Mouse (Mus musculus) ES-Bruce4 (cell line): ENCODE results near the gene Abca2. TPM values are rescaled to one million over a fixed set of nuclear protein-coding genes. Genes with fewer than 3 reads are reported as not detected.

Experiments used
- H3K27ac ChIP-seq: 2 replicates; pipeline ENCODE4 v1.5.1; 2012; ENCODE audit warnings: low read length, inconsistent platforms; ENCODE audit not compliant: insufficient read depth
- H3K27me3 ChIP-seq: 2 replicates; pipeline ENCODE4 v1.6.1; 2012; ENCODE audit warnings: mild to moderate bottlenecking, low read length, inconsistent platforms; ENCODE audit not compliant: control insufficient read depth, poor library complexity, insufficient read depth, severe bottlenecking
- H3K36me3 ChIP-seq: 2 replicates; pipeline ENCODE4 v1.6.1; 2012; ENCODE audit warnings: inconsistent platforms, mild to moderate bottlenecking, low read length, moderate library complexity; ENCODE audit not compliant: control insufficient read depth, poor library complexity, insufficient read depth, severe bottlenecking
- H3K4me1 ChIP-seq: one replicate; pipeline ENCODE4 v1.8.1; 2011; ENCODE audit warnings: low read length; ENCODE audit not compliant: control insufficient read depth, insufficient read depth
- H3K4me3 ChIP-seq: 2 replicates; pipeline ENCODE4 v1.5.1; 2011; ENCODE audit warnings: low read depth, mild to moderate bottlenecking, low read length
- H3K9ac ChIP-seq: 2 replicates; pipeline ENCODE4 v1.6.1; 2012; ENCODE audit warnings: low read depth, mild to moderate bottlenecking, inconsistent platforms; ENCODE audit not compliant: poor library complexity, severe bottlenecking
- H3K9me3 ChIP-seq: replicated peaks from 2 replicates; pipeline ENCODE4 v1.6.1; 2012; ENCODE audit warnings: mild to moderate bottlenecking, low read length, inconsistent platforms; ENCODE audit not compliant: control insufficient read depth, poor library complexity, insufficient read depth, severe bottlenecking
- CTCF ChIP-seq: IDR thresholded peaks from one replicate; pipeline ENCODE4 v1.8.1; 2011; ENCODE audit warnings: low read depth, low read length
- EP300 ChIP-seq: IDR thresholded peaks from 2 replicates; pipeline ENCODE4 v1.6.1; 2011; ENCODE audit warnings: low read depth, low read length; ENCODE audit not compliant: insufficient read depth
- POLR2A ChIP-seq: IDR thresholded peaks from one replicate; pipeline ENCODE4 v1.8.1; 2011; ENCODE audit warnings: low read length; ENCODE audit not compliant: insufficient read depth
- polyA plus RNA-seq: library from polyadenylated mRNA; stranded (reverse); fragments of >200 nt; gene quantifications from 2 replicates; pipeline ENCODE4 v1.2.4, GENCODE M21; 2011; ENCODE audit warnings: low read depth; ENCODE audit not compliant: missing spikeins, insufficient read depth, insufficient read length

Abca2 gene
- polyA plus RNA-seq, 1 experiment = 14.2 TPM

DNA sequence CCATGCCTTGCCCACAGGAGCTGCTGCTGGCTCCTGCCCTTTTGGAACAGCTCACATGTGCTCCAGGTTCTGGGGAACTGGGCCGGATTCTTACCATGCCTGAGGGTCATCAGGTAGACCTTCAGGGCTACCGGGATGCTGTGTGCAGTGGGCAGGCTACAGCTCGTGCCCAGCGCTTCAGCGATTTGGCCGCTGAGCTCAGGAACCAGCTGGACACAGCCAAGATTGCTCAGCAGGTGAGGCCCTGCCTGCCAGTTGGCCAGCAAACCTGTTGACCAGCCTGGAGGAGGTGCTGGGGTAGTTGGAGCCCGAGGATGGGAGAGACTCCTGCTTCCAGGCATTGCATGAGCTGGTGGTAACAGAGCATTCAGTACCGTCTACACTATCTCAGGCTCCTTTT lies 5.8 kb downstream of the Abca2 start:
- Histone ChIP-seq H3K36me3 (no peaks in the 10 kb centered on the region), H3K9ac (no peak overlapping the region), H3K9me3 (no peaks in the 10 kb centered on the region), H3K27me3 (no peaks in the 10 kb centered on the region), H3K4me1 (no peaks in the 10 kb centered on the region), H3K27ac (no peak overlapping the region), H3K4me3 (no peak overlapping the region)
- TF ChIP-seq POLR2A (no peak), CTCF (no peak), EP300 (no peak)

DNA sequence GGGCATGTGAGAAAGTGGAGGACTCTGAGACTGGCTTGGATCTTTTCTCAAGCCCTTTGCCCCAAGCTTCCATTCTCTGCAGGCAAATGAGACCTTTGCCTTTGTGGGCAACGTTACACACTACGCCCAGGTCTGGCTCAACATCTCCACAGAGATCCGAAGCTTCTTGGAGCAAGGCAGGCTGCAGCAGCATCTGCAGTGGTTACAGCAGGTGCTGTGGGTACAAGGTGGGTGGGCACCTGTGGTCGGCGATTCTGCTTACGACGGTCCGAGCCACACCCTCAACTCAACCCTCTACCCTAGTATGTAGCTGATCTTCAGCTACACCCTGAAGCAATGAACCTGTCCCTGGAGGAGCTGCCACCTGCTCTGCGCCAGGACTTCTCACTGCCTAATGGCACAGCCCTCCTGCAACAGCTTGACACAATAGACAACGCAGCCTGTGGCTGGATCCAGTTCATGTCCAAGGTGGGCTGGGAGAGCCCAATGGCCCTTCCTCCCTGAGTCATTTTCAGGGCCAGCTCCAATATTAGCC lies 7.8 kb downstream of the Abca2 start:
- no peaks in the 10 kb centered on the region for H3K9me3 ChIP-seq
- H3K4me3 ChIP-seq = no peak overlapping the region
- no peak overlapping the region for H3K27ac ChIP-seq
- no peaks in the 10 kb centered on the region for H3K36me3 ChIP-seq
- H3K4me1 ChIP-seq = no peaks in the 10 kb centered on the region
- TF ChIP-seq POLR2A (no peak), CTCF (no peak), EP300 (no peak)
- no peak overlapping the region for H3K9ac ChIP-seq
- H3K27me3 ChIP-seq = no peaks in the 10 kb centered on the region

DNA sequence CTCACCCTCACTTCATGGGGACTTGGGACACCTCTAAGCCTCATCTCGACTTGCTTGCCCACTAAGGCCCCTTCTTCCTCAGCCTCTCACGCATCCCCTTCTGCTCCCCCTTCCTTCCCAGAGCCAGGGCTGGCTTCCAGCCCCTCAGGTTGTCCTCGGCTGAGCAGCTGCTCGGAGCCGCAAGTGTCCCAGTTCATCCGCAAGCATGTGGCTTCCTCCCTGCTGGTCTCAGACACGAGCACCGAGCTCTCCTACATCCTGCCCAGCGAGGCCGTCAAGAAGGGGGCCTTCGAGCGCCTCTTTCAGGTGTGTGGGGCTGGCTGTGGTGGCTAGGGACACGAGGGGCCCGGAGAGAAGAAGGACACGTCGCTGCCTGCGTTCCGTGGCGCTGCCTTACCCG lies 12.6 kb downstream of the Abca2 start:
- Histone ChIP-seq H3K27me3 (no peaks in the 10 kb centered on the region), H3K4me1 (no peaks in the 10 kb centered on the region), H3K9ac (no peak overlapping the region), H3K36me3 (no peaks in the 10 kb centered on the region), H3K27ac (no peak overlapping the region), H3K4me3 (no peak overlapping the region), H3K9me3 (no peaks in the 10 kb centered on the region)
- TF ChIP-seq CTCF = no peak
- no peak for TF ChIP-seq POLR2A
- no peak for TF ChIP-seq EP300

DNA sequence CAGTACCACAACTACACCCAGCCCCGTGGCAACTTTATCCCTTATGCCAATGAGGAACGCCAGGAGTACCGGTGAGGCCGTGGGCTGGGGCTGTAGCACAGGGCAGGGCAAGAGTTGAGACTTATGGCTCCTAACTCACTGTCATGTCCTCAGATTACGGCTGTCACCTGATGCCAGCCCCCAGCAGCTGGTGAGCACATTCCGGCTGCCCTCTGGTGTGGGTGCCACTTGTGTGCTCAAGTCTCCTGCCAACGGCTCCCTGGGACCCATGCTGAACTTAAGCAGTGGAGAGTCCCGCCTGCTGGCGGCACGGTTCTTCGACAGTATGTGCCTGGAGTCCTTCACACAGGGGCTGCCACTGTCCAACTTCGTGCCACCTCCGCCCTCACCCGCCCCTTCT lies 14.2 kb downstream of the Abca2 start:
- no peak for TF ChIP-seq CTCF
- TF ChIP-seq EP300 = no peak
- TF ChIP-seq POLR2A = no peak
- Histone ChIP-seq H3K4me3 (no peak overlapping the region), H3K9ac (no peak overlapping the region), H3K27me3 (no peaks in the 10 kb centered on the region), H3K36me3 (no peaks in the 10 kb centered on the region), H3K9me3 (no peaks in the 10 kb centered on the region), H3K27ac (no peak overlapping the region), H3K4me1 (no peaks in the 10 kb centered on the region)

DNA sequence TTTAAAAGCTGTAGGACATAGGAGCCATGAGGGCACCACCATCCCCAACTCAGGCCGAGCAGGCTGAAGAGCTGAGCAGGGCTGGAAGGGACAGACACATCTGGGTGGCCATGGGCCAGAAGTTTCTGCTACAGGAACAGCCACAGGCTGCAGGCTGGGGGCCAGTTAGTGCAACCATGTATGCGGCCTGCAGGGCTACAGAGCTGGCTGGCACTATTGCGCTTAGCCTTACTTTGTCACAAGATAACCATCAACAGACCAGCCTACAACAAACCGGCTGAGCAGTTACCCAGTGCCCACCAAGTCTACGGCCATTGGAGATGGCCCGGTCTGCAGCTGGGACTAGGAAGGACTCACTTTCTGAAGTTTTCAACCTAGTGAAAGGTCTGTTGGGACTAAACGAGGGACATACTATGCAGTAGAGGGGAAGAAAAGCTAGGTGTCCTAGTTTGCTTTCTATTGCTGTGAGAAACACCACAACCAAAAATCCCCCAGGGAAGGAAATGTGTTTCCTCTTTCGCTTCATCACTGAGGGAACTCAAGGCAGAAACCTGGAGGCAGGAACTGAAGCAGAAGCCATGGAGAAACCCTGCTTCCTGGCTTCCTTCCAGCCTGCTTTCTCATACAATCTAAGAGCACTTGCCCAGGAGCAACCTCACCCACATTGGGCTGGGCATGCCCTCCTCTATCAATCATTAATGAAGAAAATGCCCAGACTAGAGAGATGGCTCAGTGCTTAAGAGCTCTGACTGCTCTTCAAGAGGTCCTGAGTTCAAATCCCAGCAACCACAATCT lies 22.5 kb downstream of the Abca2 start:
- Histone ChIP-seq H3K4me1 (peaks cover 2% of the 10 kb centered on the region), H3K4me3 (no peak overlapping the region), H3K9ac (no peak overlapping the region), H3K27ac (no peak overlapping the region), H3K36me3 (no peaks in the 10 kb centered on the region), H3K27me3 (no peaks in the 10 kb centered on the region), H3K9me3 (no peaks in the 10 kb centered on the region)
- no peak for TF ChIP-seq CTCF

DNA sequence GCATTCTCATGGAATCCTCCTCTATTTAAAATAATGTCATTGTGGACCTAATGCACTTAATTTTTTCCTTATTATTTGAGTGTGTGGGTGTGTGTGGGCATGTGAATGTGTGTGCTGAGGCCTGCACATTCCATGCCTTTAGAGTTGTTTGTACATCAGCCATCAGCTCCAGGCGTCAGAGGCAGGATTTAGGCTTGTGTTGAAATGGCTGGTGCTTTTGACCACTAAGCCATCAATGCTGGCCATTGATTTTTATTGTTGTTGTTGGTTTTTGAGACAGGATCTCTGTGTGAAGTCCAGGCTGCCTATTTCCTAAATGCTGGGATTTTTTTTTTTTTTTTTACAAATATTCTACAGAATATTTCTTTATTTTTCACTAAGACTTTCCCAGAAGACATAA lies 24.4 kb downstream of the Abca2 start:
- Histone ChIP-seq H3K27ac (no peak overlapping the region), H3K9me3 (no peaks in the 10 kb centered on the region), H3K4me1 (peaks cover 7% of the 10 kb centered on the region), H3K27me3 (no peaks in the 10 kb centered on the region), H3K4me3 (no peak overlapping the region), H3K36me3 (no peaks in the 10 kb centered on the region), H3K9ac (no peak overlapping the region)
- TF ChIP-seq POLR2A = no peak
- TF ChIP-seq CTCF = no peak
- no peak for TF ChIP-seq EP300
